Mouse (Mus musculus) gastrocnemius, postnatal 25 days (tissue): Measurements from ENCODE around the gene Mthfd1l. TPM values are rescaled to one million over a fixed set of nuclear protein-coding genes. Genes with fewer than 3 reads are reported as not detected.

Experiments used
- DNase-seq: peaks from one replicate; pipeline ENCODE4 v3.0.0; 2022
- total RNA-seq, 2 experiments: library from RNA; stranded (reverse); gene quantifications; 1 replicate in 1 of 2; 2 replicates in 1 of 2; pipeline ENCODE4 v1.2.3; 2021

Gene Mthfd1l
- total RNA-seq, 2 experiments from 2014 or later = 0.59 to 1.1 TPM

GRCm38 (mm10) chr10:3976623-3977010 is 3.7 kb downstream of the Mthfd1l start:
- DNase-seq = no peak

GRCm38 (mm10) chr10:3978326-3978725 is 5.4 kb downstream of the Mthfd1l start:
- no peak for DNase-seq

GRCm38 (mm10) chr10:3978792-3979488 is 6.0 kb downstream of the Mthfd1l start:
- no peak for DNase-seq

- DNase-seq = no peak
Observed at GRCm38 (mm10) chr10:3980231-3980630, 7.3 kb downstream of the Mthfd1l start.

DNA sequence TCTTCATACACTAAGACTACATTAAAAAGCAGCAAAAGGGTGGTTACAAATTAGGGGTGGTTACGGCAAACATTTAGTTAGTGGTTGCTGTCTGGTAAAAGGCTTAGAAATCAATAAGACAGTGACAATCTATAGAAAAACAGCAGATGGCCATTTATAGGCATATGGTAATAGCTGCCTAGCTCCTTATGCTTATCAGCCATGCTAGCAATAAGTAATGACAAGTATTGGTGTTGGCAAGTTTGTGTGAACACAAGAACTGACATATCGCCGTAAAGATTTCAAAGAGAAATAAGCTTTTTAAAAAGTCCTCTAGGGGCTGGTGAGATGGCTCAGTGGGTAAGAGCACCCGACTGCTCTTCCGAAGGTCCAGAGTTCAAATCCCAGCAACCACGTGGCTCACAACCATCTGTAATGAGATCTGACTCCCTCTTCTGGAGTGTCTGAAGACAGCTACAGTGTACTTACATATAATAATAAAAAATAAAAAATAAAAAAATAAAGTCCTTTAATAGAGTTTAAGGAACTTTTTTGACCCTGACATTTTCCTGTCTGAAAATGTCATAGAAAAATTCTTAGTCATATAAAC is 17.5 kb downstream of the Mthfd1l start:
- no peak for DNase-seq

- no peak for DNase-seq
Observed at GRCm38 (mm10) chr10:3993365-3994102, 20.6 kb downstream of the Mthfd1l start.

DNA sequence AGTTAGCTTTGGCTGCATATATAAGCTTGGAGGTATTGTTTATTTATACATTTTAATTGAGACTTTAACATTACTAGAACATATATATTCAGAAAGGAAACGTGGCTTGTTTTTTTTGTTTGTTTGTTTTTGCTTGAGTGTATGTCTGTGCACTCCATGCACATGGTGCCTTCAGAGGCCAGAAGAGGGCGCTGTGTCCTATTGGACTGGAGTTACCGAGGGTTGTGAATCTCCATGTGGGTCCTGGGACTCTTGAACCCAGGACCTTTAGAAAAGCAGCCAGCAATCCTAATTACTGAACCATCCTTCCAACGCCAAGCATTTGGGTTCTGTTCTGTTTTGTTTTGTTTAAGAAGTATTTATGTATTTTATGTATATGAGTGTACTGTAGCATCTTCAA is 22.4 kb downstream of the Mthfd1l start:
- DNase-seq = no peak

GRCm38 (mm10) chr10:3996170-3996876 is 23.4 kb downstream of the Mthfd1l start:
- DNase-seq = peak; percentile 58

GRCm38 (mm10) chr10:3997851-3998426 is 25.0 kb downstream of the Mthfd1l start:
- no peak for DNase-seq

- DNase-seq = no peak
Observed at GRCm38 (mm10) chr10:4002711-4003110, 29.8 kb downstream of the Mthfd1l start.

DNA sequence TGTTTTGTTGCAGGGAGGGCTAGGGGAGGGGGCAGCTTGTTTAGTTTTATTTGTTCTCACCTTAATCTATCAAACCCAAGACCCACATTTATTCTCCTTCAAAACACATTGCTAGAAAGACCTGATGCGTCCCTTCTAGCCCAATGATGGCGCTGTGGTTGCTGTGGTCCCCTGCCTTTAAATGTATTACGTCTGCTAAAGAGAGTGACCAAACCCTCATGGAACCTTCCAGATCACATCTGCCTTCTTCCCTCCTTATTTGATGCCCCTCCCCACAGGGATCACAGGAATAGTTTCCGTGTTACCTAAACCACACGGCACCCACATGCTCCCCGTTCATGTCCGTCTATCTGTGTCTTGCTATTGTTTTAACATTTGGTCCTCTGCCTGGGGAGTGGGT is 32.3 kb downstream of the Mthfd1l start:
- no peak for DNase-seq

DNA sequence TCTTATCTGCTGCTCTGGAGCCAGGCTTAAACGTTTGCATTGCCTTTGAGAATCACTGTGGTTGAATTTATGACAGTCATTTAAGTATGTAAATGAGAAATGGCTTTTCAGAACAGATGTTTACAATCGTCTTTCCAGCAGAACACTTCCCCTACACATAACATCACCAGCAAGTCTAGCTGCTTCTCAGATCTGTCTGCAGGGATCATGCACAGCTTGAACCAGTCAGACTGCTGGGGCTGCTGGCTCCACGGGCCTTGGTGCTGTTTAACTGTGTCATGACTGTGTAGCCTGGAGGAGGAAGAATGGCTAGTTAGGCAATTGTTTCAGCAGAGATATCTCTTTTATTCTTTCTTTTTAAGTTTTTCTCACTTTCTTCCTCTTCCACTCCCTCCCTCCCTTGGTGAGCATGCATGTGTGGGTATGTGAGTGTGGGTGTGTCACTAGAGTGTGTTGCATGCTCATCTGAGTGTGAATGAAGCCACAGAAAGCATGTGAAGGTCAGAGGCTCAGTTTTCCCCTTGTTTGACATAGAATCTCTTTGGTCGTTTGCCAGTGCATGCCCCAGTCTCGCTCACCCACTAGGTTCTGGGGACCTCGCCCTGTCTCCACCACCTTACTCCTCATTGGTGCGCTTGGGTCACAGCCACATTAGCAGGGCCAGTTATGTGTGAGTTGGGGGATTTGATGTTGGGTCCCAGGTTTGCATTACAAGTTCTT is 33.5 kb downstream of the Mthfd1l start:
- DNase-seq = no peak

GRCm38 (mm10) chr10:4022628-4023303 is 49.8 kb downstream of the Mthfd1l start:
- no peak for DNase-seq

GRCm38 (mm10) chr10:4026616-4027015 is 53.7 kb downstream of the Mthfd1l start:
- DNase-seq = peak; percentile 63

DNA sequence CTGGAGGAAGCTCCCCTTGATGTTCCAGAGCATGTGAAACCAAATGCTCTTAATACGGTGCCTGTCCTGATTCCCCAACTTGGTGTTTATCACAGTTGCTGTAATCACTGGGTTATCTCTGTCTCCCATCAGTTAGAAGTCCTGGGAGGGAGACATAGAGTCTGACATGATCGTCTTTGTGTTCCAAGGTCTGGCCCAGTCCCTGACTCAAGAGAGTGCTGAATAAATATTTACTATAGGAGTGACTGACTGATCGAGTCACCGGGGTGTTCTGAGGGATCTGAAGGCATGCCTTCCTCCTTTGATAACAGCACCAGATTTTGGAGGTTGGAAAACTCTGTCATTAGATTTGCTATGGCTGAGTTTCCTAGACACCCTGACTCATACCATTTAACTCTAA is 54.5 kb downstream of the Mthfd1l start:
- no peak for DNase-seq

- peak; percentile 58 for DNase-seq
Observed at GRCm38 (mm10) chr10:4028851-4029442, 56.0 kb downstream of the Mthfd1l start.

- DNase-seq = no peak
Observed at GRCm38 (mm10) chr10:4033761-4034160, 60.8 kb downstream of the Mthfd1l start.

DNA sequence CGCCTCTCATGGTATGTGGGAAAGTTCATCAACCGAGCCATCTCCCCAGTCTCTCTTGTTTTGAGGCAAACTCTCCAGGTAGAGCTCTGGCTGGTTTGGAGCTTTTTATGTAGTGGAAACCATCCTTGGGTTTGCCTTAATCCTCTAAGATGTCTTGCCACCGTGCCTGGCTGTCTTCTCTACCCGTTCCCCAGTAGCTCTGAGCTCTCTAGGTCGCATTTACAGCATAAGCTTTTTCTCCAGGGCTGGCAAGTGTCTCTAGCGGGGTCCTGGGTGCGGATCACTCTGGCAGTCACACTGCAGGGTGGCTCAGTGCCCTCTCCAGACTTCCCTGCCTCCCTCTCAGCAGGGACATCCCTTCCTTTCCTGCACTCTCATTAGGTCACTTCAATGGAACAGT is 63.6 kb downstream of the Mthfd1l start:
- no peak for DNase-seq

GRCm38 (mm10) chr10:4037066-4037465 is 64.1 kb downstream of the Mthfd1l start:
- no peak for DNase-seq

GRCm38 (mm10) chr10:4038576-4038975 is 65.7 kb downstream of the Mthfd1l start:
- no peak for DNase-seq

DNA sequence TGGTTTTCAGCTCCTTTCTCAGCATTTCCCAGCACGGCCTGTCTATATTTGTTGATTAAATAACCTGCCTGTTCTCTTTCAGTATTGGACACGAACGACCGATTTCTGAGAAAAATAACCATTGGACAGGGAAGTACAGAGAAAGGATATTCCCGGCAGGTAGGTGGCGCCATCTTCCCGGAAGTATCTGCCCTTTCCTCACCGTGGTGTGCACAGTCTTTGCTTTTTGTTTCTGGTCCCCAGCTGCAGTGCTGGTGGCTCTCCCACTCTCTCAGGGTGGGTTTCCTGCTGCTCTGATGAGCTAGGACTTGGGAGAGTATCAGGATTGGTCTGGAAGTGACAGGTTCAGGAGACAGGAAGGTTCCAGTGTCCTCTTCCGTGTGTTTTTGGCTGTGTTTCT is 68.8 kb downstream of the Mthfd1l start:
- peak; percentile 17 for DNase-seq
